Comparison of ENCODE assay signal across 23 mouse cellular contexts in genomic region chr14:101514557-101514971, GRCm38 (mm10).
DNase-seq lines count a peak whose midpoint lies in the region; ATAC-seq and TF ChIP-seq lines count a peak whose summit lies in the region.
"Had no signal": no experiment of that assay in that cellular context is flagged by ENCODE, and none has a peak within 500 bp of the region (broad histone marks: within the 10 kb centered on the region; RNA-seq: fewer than 3 reads in every experiment).

No protein-coding gene starts in this region.

- no peaks in the 10 kb centered on the region for H3K9me3 ChIP-seq in heart, embryonic 12.5 days (replicated peaks)
- H3K9me3 ChIP-seq in midbrain, postnatal 0 days (ENCODE audit: low read length): no peaks in the 10 kb centered on the region
- no peaks in the 10 kb centered on the region for H3K9me3 ChIP-seq in midbrain, embryonic 16.5 days (replicated peaks; ENCODE audit: control insufficient read depth, low read length, poor library complexity, severe bottlenecking)
- H3K9me3 ChIP-seq in hindbrain, embryonic 16.5 days (ENCODE audit: control insufficient read depth, low read length): no peaks in the 10 kb centered on the region
- H3K9me3 ChIP-seq: limb, embryonic 10.5 days had no signal

- H3K4me2 ChIP-seq in heart, embryonic 12.5 days: no peak overlapping the region
- no peak overlapping the region for H3K4me2 ChIP-seq in midbrain, postnatal 0 days (ENCODE audit: low read depth, low read length, poor library complexity, severe bottlenecking)
- H3K4me2 ChIP-seq in midbrain, embryonic 16.5 days (ENCODE audit: low read length): no peak overlapping the region
- H3K4me2 ChIP-seq in hindbrain, embryonic 16.5 days (ENCODE audit: low read length): no peak overlapping the region

- TF ChIP-seq CTCF in midbrain, postnatal 0 days (IDR thresholded peaks at IDR 0.05): no peak

- no peaks in the 10 kb centered on the region for H3K36me3 ChIP-seq in heart, embryonic 12.5 days
- no peaks in the 10 kb centered on the region for H3K36me3 ChIP-seq in midbrain, postnatal 0 days (ENCODE audit: insufficient read depth, low read length)
- no peaks in the 10 kb centered on the region for H3K36me3 ChIP-seq in midbrain, embryonic 16.5 days (ENCODE audit: control insufficient read depth, insufficient read depth, low read length)
- no peaks in the 10 kb centered on the region for H3K36me3 ChIP-seq in hindbrain, embryonic 16.5 days (ENCODE audit: control insufficient read depth, insufficient read depth, low read length)
- H3K36me3 ChIP-seq: G1E; limb, embryonic 10.5 days had no signal

- peak; percentile 46 for DNase-seq in heart, adult 11 months
- DNase-seq in midbrain, postnatal 0 days (ENCODE audit: low spot score): peak; percentile 46
- no peak for DNase-seq in cerebellum, adult 11-12 months
- DNase-seq in kidney, adult 9 months: no peak
- DNase-seq: adrenal gland, postnatal 25 days; cerebellum, adult 11 months; cerebellum, postnatal 25 days; gastrocnemius, postnatal 25 days; kidney, adult 11 months; kidney, postnatal 10 days; liver, postnatal 0 days; lung, postnatal 10 days; right cerebral cortex, postnatal 14 days; spleen, adult 18-20 months; thymus, postnatal 36 days had no signal

- no peaks in the 10 kb centered on the region for H3K27me3 ChIP-seq in heart, embryonic 12.5 days (replicated peaks)
- H3K27me3 ChIP-seq in midbrain, postnatal 0 days (ENCODE audit: insufficient read depth, low read length): no peaks in the 10 kb centered on the region
- H3K27me3 ChIP-seq in midbrain, embryonic 16.5 days (ENCODE audit: control insufficient read depth, insufficient read depth, low read depth, low read length): no peaks in the 10 kb centered on the region; the same call in 1 of the 2 replicates
- no peaks in the 10 kb centered on the region for H3K27me3 ChIP-seq in hindbrain, embryonic 16.5 days (replicated peaks; ENCODE audit: control insufficient read depth, insufficient read depth, low read length)

- H3K27ac ChIP-seq in heart, embryonic 12.5 days (ENCODE audit: poor library complexity, severe bottlenecking): no peak overlapping the region
- H3K27ac ChIP-seq in midbrain, postnatal 0 days (ENCODE audit: low read depth, low read length): no peak overlapping the region
- no peak overlapping the region for H3K27ac ChIP-seq in midbrain, embryonic 16.5 days (ENCODE audit: low read length)
- H3K27ac ChIP-seq in hindbrain, embryonic 16.5 days (ENCODE audit: low read depth, low read length): no peak overlapping the region
- H3K27ac ChIP-seq: layer of hippocampus, adult 2 months; limb, embryonic 10.5 days had no signal

- H3K4me1 ChIP-seq in heart, embryonic 12.5 days (replicated peaks): peaks cover 36% of the 10 kb centered on the region
- peaks cover 2% of the 10 kb centered on the region; the same call in 1 of the 2 replicates for H3K4me1 ChIP-seq in midbrain, postnatal 0 days (ENCODE audit: insufficient read depth, low read length)
- H3K4me1 ChIP-seq in midbrain, embryonic 16.5 days (ENCODE audit: control insufficient read depth, insufficient read depth, low read length): no peaks in the 10 kb centered on the region; the same call in 1 of the 2 replicates
- H3K4me1 ChIP-seq in hindbrain, embryonic 16.5 days (ENCODE audit: control insufficient read depth, insufficient read depth, low read depth, low read length): no peaks in the 10 kb centered on the region; the same call in 1 of the 2 replicates

- no peak overlapping the region for H3K9ac ChIP-seq in heart, embryonic 12.5 days
- H3K9ac ChIP-seq in midbrain, postnatal 0 days (replicated peaks; ENCODE audit: low read length, poor library complexity, severe bottlenecking): no peak overlapping the region
- H3K9ac ChIP-seq in midbrain, embryonic 16.5 days (ENCODE audit: low read depth, low read length): no peak overlapping the region
- no peak overlapping the region for H3K9ac ChIP-seq in hindbrain, embryonic 16.5 days (ENCODE audit: low read depth, low read length)
- H3K9ac ChIP-seq: liver, postnatal 0 days had no signal

- ATAC-seq in heart, embryonic 12.5 days (ENCODE audit: insufficient number of reproducible peaks, low FRiP score): no peak
- ATAC-seq in midbrain, postnatal 0 days (ENCODE audit: low FRiP score): peak; percentile 24; the same call in 1 of the 2 replicates
- no peak for ATAC-seq in midbrain, embryonic 16.5 days
- peak; percentile 60 for ATAC-seq in hindbrain, embryonic 16.5 days
- ATAC-seq: forebrain, embryonic 14.5 days; liver, postnatal 0 days had no signal

- H3K4me3 ChIP-seq in heart, embryonic 12.5 days: no peak overlapping the region
- no peak overlapping the region for H3K4me3 ChIP-seq in midbrain, postnatal 0 days (ENCODE audit: low read depth, low read length)
- no peak overlapping the region for H3K4me3 ChIP-seq in midbrain, embryonic 16.5 days (ENCODE audit: low read depth, low read length)
- no peak overlapping the region for H3K4me3 ChIP-seq in hindbrain, embryonic 16.5 days (ENCODE audit: low read length)
- H3K4me3 ChIP-seq: layer of hippocampus, adult 2 months; limb, embryonic 10.5 days; myocyte had no signal

- WGBS in heart, embryonic 12.5 days: 67% methylated on average over 5 of the region's 5 CpGs
- WGBS in midbrain, postnatal 0 days: 32% methylated on average over 5 of the region's 5 CpGs
- WGBS in midbrain, embryonic 16.5 days: 20% methylated on average over 5 of the region's 5 CpGs
- 22% methylated on average over 5 of the region's 5 CpGs for WGBS in hindbrain, embryonic 16.5 days

Comparison
In these comparisons a context has a peak if more than half of its experiments do, and no peak if none do; other contexts are left out.
1. ATAC-seq: peak in midbrain, postnatal 0 days (single experiment) and hindbrain, embryonic 16.5 days (single experiment); none in heart, embryonic 12.5 days (single experiment) and midbrain, embryonic 16.5 days (single experiment).
2. DNase-seq: peak in heart, adult 11 months (single experiment) and midbrain, postnatal 0 days (single experiment); none in cerebellum, adult 11-12 months (single experiment) and kidney, adult 9 months (single experiment).